Mouse (Mus musculus) neural tube, embryonic 15.5 days (tissue): ENCODE data around the gene Rffl. TPM values are rescaled to one million over a fixed set of nuclear protein-coding genes. Genes with fewer than 3 reads are reported as not detected.

ENCODE experiments used
- ATAC-seq: fragments of 200-750 bp; cut with Nextera tagmentation; 2 replicates; pipeline ENCODE4 v1.8.0; 2017; ENCODE audit warnings: mild to moderate bottlenecking, moderate TSS enrichment, moderate library complexity; ENCODE audit not compliant: low FRiP score
- H3K27ac ChIP-seq: fragments of 300-500 bp; sonication (generic); replicated peaks from 2 replicates; pipeline ENCODE4 v1.5.1; 2015; ENCODE audit warnings: mild to moderate bottlenecking, inconsistent platforms
- H3K27me3 ChIP-seq: fragments of 300-500 bp; sonication (generic); replicated peaks from 2 replicates; pipeline ENCODE4 v1.6.1; 2015; ENCODE audit warnings: inconsistent platforms
- H3K36me3 ChIP-seq: fragments of 300-500 bp; sonication (generic); 2 replicates; pipeline ENCODE4 v1.6.1; 2015; ENCODE audit warnings: inconsistent platforms
- H3K4me1 ChIP-seq: fragments of 300-500 bp; sonication (generic); 2 replicates; pipeline ENCODE4 v1.6.1; 2015; ENCODE audit warnings: inconsistent platforms
- H3K4me2 ChIP-seq: fragments of 300-500 bp; sonication (generic); 2 replicates; pipeline ENCODE4 v1.6.1; 2015; ENCODE audit warnings: inconsistent platforms, mild to moderate bottlenecking, moderate library complexity
- H3K4me3 ChIP-seq: fragments of 300-500 bp; sonication (generic); replicated peaks from 2 replicates; pipeline ENCODE4 v1.5.1; 2015; ENCODE audit warnings: mild to moderate bottlenecking, inconsistent platforms
- H3K9ac ChIP-seq: fragments of 300-500 bp; sonication (generic); replicated peaks from 2 replicates; pipeline ENCODE4 v1.6.1; 2015; ENCODE audit warnings: mild to moderate bottlenecking, inconsistent platforms
- H3K9me3 ChIP-seq: fragments of 300-500 bp; sonication (generic); replicated peaks from 2 replicates; pipeline ENCODE4 v1.6.1; 2016; ENCODE audit warnings: inconsistent platforms
- WGBS: fragments of 180-500 bp; shearing (Covaris S2); methylation state at CpG from one replicate; pipeline ENCODE4 v1.1.7; 2015; ENCODE audit warnings: mixed read lengths; 5-methylcytosine and 5-hydroxymethylcytosine counted together
- polyA plus RNA-seq: library from polyadenylated mRNA; unstranded; fragments of >200 nt; fragmentation: Nextera tagmentation; extraction: Ambion mirVana; gene quantifications from 2 replicates; pipeline ENCODE4 v1.2.1, GENCODE M21; 2015

Gene Rffl
- polyA plus RNA-seq, 1 experiment from 2014 or later, result 3.8 TPM

DNA sequence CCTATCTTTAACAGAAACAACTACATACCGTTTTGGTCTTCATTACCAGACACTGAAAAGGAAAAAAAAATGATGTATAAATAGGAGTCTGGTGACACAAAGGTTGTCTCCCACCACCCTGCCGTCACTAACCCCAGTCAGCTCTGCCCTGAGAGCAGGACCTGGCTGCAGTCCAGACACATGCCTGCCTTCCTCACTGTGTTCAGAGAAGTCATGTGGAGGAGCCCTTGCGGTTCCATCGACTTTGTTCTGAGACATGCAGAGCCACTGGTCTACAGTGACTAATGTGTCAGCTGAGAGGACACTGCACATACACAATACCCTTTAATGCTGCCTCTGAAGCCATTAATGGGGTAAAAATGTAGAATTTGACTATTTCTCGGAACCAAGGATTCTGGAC lies 62.5 kb downstream of the Rffl start:
- Histone ChIP-seq H3K4me1 (no peaks in the 10 kb centered on the region), H3K36me3 (peaks cover 2% of the 10 kb centered on the region), H3K4me2 (no peak overlapping the region), H3K9me3 (no peaks in the 10 kb centered on the region), H3K9ac (no peak overlapping the region), H3K27me3 (no peaks in the 10 kb centered on the region), H3K4me3 (no peak overlapping the region), H3K27ac (no peak overlapping the region)
- 64% methylated on average over 5 of the region's 5 CpGs for WGBS
- no peak for ATAC-seq

DNA sequence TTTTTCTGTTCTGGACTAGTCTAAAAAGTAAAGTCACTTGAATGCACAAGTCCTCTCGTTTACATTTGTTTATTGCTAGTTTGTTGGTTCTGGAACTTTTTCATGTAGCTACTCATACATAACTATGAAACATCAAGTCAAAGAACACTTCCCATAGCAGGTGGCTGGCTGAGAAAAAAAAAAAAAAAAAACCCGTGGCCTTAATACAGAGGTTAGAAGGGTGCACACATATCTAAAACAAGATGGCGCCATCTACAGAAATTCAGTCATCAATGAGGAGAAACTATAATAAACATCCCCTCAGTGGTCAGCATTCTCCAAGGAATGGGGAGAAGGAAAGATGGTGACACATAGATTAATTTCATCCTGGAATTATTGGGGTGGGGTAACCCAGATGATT lies 63.6 kb downstream of the Rffl start:
- no peaks in the 10 kb centered on the region for H3K9me3 ChIP-seq
- no peaks in the 10 kb centered on the region for H3K4me1 ChIP-seq
- peaks cover 13% of the 10 kb centered on the region for H3K36me3 ChIP-seq
- H3K9ac ChIP-seq, result no peak overlapping the region
- no peak overlapping the region for H3K4me3 ChIP-seq
- H3K4me2 ChIP-seq, result no peak overlapping the region
- WGBS, result 86% methylated on average over 3 of the region's 3 CpGs
- no peak overlapping the region for H3K27ac ChIP-seq
- ATAC-seq, result no peak
- H3K27me3 ChIP-seq, result no peaks in the 10 kb centered on the region

DNA sequence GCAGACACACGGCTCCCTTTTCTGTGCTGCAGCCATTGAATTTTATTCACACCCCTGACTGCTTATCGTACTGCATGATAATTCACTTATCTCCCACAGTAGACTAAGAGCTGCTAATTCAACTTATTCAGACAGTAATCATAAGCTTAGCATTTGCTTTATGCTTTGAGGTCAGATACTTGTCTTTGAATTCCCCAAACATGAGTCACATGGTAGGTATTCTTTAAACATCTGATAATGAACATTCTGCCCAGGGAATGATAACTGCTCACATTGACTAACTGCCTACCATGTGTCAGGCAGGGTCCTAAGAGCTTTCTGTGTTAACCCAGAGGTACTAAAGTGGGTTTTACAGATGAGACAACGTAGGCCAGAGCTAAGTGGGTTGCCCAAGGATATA lies 64.4 kb downstream of the Rffl start:
- H3K27me3 ChIP-seq, result no peaks in the 10 kb centered on the region
- no peak overlapping the region for H3K4me2 ChIP-seq
- no peak overlapping the region for H3K9ac ChIP-seq
- no peaks in the 10 kb centered on the region for H3K4me1 ChIP-seq
- no peak for ATAC-seq
- no peak overlapping the region for H3K27ac ChIP-seq
- WGBS, result 66% methylated on average over 3 of the region's 3 CpGs
- no peaks in the 10 kb centered on the region for H3K9me3 ChIP-seq
- H3K4me3 ChIP-seq, result no peak overlapping the region
- H3K36me3 ChIP-seq, result peaks cover 20% of the 10 kb centered on the region

DNA sequence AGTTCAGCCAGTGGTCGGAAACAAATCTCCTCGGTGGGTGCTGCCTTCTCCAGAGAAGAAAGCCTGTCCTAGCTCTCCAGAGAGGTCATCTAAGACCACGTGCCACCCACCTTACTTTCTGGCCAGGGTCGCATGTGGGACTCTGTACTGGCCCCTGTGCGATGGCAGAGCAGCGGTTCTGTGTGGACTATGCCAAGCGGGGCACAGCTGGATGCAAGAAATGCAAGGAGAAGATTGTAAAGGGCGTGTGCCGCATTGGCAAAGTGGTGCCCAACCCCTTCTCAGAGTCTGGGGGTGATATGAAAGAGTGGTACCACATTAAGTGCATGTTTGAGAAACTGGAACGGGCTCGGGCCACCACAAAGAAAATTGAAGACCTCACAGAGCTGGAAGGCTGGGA lies 87.6 kb downstream of the Rffl start:
- peaks cover 21% of the 10 kb centered on the region for H3K4me1 ChIP-seq
- no peak overlapping the region for H3K9ac ChIP-seq
- no peak overlapping the region for H3K27ac ChIP-seq
- no peak overlapping the region for H3K4me3 ChIP-seq
- peaks cover 34% of the 10 kb centered on the region for H3K36me3 ChIP-seq
- H3K4me2 ChIP-seq, result no peak overlapping the region
- no peak for ATAC-seq
- no peaks in the 10 kb centered on the region for H3K9me3 ChIP-seq
- 92% methylated on average over 11 of the region's 11 CpGs for WGBS
- no peaks in the 10 kb centered on the region for H3K27me3 ChIP-seq

DNA sequence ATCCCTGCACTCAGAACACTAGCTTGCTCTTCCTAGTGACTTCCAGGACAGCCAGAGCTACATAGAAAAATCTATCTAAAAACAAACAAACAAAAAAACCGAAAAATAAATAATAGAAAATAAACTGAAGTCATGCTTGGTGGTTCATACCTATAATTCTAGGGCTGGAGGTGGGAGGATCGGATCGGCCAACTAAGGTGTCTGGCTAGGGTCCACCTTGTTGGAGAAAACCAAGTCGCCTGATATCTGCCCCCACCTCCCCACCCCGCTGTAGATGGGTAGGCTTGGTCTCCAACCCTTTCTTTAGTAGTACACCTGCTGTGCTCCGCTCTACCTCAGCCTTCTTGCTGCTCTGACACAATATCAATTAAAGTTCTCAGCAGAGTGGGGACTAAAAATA lies 88.8 kb downstream of the Rffl start:
- Histone ChIP-seq H3K27ac (peak overlapping the region; percentile 99; the same call in 1 of the 2 replicates), H3K9me3 (no peaks in the 10 kb centered on the region), H3K4me3 (peak overlapping the region; percentile 95), H3K9ac (peak overlapping the region; percentile 96), H3K4me2 (peak overlapping the region; percentile 71), H3K4me1 (peaks cover 21% of the 10 kb centered on the region), H3K27me3 (no peaks in the 10 kb centered on the region), H3K36me3 (peaks cover 25% of the 10 kb centered on the region)
- 46% methylated on average over 6 of the region's 6 CpGs for WGBS
- no peak for ATAC-seq

DNA sequence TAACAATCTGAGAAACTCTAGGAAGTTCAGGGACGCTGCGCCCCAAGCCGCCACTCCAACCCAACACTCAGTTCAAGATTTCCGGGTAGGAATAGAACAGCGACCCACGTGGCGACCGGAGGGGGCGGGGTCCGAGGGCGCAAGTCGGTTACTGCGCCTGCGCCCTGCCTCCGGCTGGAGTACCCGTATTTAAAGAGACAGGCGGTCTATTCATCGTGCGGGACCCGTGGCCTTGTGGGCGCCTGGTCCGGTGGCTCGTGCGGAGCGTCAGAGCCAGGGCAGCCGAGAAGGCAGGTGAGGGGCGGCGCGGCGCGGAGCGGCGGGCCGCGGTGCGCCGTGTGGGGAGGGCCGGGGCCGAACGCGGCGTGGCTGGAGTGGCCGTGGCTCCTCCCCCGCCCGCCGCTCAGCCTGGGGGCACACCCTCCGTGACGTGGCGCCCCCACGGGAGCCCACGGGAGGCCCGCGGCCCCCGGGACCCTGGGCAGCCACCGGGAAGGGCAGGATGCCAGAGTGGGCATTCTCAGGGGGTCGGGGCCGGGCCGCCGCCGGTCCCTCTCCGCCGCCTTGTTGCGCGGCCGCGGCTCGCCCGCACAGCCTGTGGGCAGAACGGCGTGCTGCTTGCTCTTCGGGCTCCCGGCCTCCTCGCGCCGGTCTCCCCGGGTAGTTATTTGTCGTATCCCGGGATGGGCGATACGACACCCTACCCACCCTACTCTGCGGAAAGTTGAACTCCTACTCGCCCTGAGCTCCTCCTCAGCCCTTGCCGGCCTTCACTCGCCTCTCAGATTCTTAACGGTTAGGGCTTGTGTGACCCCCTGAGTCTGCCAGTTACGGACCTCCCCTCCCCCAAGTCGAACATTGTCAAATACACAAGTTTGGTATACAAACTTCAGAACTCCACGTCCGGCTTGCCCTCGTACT lies 89.8 kb downstream of the Rffl start, which contains the start of gene Lig3:
Gene Lig3 (plus strand): TSS at position 126 of the 921 bp plus-strand sequence.
- peak; percentile 95 for ATAC-seq
- H3K9ac ChIP-seq, result peak within 1 kb of the TSS; percentile 96
- peak within 1 kb of the TSS; percentile 99 for H3K27ac ChIP-seq
- H3K9me3 ChIP-seq, result no peaks in the 10 kb centered on the region
- H3K4me2 ChIP-seq, result peak within 1 kb of the TSS; percentile 71
- peak within 1 kb of the TSS; percentile 95 for H3K4me3 ChIP-seq
- H3K36me3 ChIP-seq, result peaks cover 17% of the 10 kb centered on the region
- under 1% methylated on average over 74 of the region's 90 CpGs for WGBS
- H3K4me1 ChIP-seq, result peaks cover 21% of the 10 kb centered on the region
- H3K27me3 ChIP-seq, result no peaks in the 10 kb centered on the region

DNA sequence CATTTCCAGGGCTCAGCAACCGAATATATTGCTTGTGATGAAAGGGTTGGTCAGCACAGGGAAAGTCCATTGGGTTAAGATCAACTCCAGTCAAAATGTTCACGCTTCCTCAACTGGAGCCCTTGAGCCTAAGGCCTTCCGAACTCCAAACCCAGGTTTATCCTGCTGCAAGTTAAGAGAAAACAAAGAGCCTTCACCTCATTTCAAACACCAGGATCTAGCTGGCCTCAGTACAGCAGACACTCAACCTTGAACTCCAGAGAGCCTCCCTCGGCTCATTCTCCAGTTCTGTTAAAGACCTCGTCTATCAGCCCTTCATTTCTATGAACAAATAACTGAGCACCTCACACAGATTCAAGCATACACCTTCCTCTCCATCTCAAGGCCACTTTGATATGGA lies 90.9 kb downstream of the Rffl start:
- ATAC-seq, result no peak
- H3K9ac ChIP-seq, result peak overlapping the region; percentile 96
- H3K9me3 ChIP-seq, result no peaks in the 10 kb centered on the region
- H3K36me3 ChIP-seq, result peaks cover 13% of the 10 kb centered on the region
- no peaks in the 10 kb centered on the region for H3K27me3 ChIP-seq
- H3K4me2 ChIP-seq, result peak overlapping the region; percentile 71
- WGBS, result 67% methylated on average over 5 of the region's 5 CpGs
- H3K4me1 ChIP-seq, result peaks cover 21% of the 10 kb centered on the region
- no peak overlapping the region for H3K27ac ChIP-seq
- peak overlapping the region; percentile 95 for H3K4me3 ChIP-seq

DNA sequence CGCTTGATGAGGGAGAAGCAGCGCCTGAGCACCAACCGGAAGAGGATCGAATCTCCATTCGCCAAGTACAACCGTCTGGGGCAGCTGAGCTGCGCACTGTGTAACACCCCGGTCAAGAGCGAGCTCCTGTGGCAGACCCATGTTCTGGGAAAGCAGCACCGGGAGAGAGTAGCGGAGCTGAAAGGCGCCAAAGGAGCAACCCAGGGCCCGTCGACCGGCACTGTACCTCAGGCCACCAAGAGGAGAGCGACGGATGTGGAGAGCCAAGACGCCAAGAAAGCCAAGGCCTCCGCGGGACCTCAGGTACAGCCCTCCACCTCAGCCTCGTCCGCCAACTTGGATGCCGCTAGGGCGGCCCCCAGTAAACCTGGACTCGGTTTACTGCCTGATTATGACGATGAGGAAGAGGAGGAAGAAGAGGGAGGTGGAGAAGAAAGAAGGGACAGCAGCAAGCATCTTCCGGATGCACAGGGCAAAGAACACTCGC lies 106.5 kb downstream of the Rffl start:
- ATAC-seq, result peak; percentile 64
- peak overlapping the region; percentile 94 for H3K4me2 ChIP-seq
- H3K4me1 ChIP-seq, result peaks cover 25% of the 10 kb centered on the region
- peak overlapping the region; percentile 96 for H3K27ac ChIP-seq
- WGBS, result under 1% methylated on average over 28 of the region's 28 CpGs
- peak overlapping the region; percentile 91 for H3K9ac ChIP-seq
- no peaks in the 10 kb centered on the region for H3K9me3 ChIP-seq
- 0 out of 2 replicates have a peak, but pooled peaks cover 3% of the 10 kb centered on the region for H3K27me3 ChIP-seq
- peaks cover 6% of the 10 kb centered on the region for H3K36me3 ChIP-seq
- peak overlapping the region; percentile 96 for H3K4me3 ChIP-seq

DNA sequence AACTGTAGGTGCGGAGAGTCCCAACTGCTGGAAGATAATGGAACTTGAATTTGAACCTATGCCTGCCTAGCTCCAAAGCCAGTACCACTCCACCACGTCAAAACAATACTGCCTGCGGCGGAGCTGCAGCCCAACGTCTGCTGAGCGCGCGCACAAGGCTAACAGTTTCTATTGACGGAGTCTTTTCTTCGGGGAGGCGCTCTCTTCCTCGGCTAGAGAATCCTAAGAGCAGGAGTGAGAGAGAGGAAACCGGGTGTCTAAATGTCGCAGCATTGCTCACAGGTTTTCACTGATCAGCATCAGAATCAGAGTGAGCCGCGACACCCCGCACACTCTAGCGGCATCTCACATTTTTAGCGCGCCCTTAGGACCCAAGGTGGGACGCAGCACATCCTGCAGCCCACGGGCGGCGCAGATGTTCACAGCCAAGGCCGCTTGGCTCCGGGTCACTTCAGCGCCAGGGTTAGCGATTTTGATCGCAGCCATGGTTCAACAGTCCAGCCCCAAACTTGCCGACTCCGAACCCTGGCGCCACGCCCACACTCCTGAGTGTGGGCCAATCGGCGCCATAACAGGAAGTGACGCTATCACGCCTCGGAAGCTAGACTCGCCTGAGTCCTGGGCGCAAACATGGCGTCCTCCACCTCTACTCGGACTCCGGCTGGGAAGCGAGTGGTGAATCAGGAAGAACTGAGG lies 107.1 kb downstream of the Rffl start, which contains the start of the genes Cct6b and Zfp830:
Gene Cct6b (minus strand): TSS at position 580 of the 696 bp plus-strand sequence.
Gene Zfp830 (plus strand): TSS at position 604 of the 696 bp plus-strand sequence.
- H3K4me1 ChIP-seq, result peaks cover 25% of the 10 kb centered on the region
- peak within 1 kb of the TSS; percentile 96 for H3K4me3 ChIP-seq
- ATAC-seq, result peak; percentile 100
- peak within 1 kb of the TSS; percentile 91 for H3K9ac ChIP-seq
- H3K27me3 ChIP-seq, result peaks cover 6% of the 10 kb centered on the region; the same call in 1 of the 2 replicates
- H3K36me3 ChIP-seq, result peaks cover 4% of the 10 kb centered on the region; the same call in 1 of the 2 replicates
- H3K9me3 ChIP-seq, result no peaks in the 10 kb centered on the region
- peak within 1 kb of the TSS; percentile 96 for H3K27ac ChIP-seq
- H3K4me2 ChIP-seq, result peak within 1 kb of the TSS; percentile 94
- under 1% methylated on average over 44 of the region's 44 CpGs for WGBS

DNA sequence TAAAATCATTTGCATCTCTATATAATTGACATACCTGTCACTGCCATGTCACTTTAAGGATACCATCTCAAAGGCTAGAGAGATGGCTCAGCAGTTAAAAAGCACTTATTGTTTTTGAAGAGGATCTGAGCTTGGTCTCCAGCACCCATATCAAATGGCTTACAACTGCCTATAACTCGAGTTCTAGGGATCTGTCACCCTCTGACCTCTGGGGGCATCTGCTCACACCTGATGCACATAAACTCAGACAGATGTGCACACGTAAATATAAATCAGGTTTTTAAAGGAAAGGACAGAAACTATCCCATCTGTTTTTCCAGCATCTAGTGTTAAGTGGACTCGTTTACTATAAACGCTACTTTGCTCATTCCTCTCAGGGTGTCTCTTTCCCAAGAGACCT lies 107.7 kb downstream of the Rffl start:
- WGBS, result 11% methylated on average over 4 of the region's 4 CpGs
- Histone ChIP-seq H3K36me3 (no peaks in the 10 kb centered on the region), H3K27ac (peak overlapping the region; percentile 96), H3K9ac (peak overlapping the region; percentile 91), H3K9me3 (no peaks in the 10 kb centered on the region), H3K4me2 (peak overlapping the region; percentile 94), H3K4me3 (peak overlapping the region; percentile 96), H3K27me3 (peaks cover 10% of the 10 kb centered on the region; the same call in 1 of the 2 replicates), H3K4me1 (peaks cover 25% of the 10 kb centered on the region)
- no peak for ATAC-seq

DNA sequence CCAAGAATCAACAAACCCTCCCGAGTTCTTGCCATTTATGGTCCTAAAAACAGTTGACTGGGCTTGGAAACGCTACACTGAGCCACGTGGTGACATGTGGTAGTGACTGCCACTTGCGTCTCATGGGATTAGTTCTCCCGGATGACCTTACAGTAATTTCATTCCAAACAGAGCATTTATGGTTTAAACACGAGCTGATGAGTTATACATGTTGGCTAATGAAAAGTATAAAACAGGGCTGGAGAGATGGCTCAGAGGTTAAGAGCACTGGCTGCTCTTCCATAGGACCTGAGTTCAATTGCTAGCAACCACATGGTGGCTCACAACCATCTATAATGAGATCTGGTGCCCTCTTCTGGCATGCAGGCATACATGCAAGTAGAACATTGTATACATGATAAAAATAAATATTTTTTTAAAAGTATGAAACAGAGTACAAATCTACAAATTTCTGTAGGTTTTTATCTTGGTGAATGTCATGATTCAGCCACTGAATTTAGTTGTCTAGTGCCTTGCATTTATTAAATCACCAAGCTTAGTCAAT lies 108.7 kb downstream of the Rffl start:
- H3K27me3 ChIP-seq, result peaks cover 10% of the 10 kb centered on the region
- H3K27ac ChIP-seq, result no peak overlapping the region
- 86% methylated on average over 6 of the region's 6 CpGs for WGBS
- no peaks in the 10 kb centered on the region for H3K9me3 ChIP-seq
- no peak overlapping the region for H3K4me3 ChIP-seq
- ATAC-seq, result no peak
- H3K4me2 ChIP-seq, result no peak overlapping the region
- peaks cover 25% of the 10 kb centered on the region for H3K4me1 ChIP-seq
- H3K9ac ChIP-seq, result no peak overlapping the region
- H3K36me3 ChIP-seq, result no peaks in the 10 kb centered on the region
